Comparison of ENCODE assay signal across 8 mouse cellular contexts in the genomic region with DNA sequence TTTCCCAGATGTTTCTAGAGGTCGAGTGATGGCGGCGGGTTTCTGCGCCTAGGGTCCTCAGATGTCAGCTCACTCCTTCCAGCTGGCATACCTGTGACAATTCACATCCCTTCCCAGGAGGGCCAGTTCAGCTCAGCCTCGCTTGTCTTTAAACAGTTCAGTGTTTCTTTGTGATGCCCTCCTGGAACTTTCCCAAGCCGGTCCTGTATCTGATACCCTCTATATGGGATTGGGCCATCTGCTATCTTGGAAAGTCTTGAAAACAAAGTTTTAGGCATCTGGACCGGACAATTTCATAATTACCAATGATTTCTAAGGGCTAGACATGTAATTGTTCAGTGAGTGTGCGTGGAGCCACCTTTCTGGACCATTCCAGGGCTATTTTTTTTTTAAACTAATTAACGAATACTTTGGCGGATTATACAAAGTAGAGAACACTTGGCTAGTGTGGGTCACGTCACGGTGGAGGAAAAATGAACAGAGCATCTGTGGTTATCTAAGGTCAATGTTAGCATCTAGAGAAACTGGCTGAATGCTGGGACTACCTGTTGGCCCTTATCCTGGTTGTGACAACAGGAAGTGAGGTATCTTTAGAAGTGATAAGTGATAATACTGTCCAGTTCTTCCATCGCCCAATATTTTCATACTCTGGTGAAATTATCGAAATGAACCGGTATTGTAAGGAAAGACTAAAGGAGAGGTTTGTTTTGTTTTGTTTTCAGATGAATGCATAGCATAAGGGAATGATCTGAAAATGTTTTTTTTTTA. TPM values are rescaled to one million over a fixed set of nuclear protein-coding genes. Genes with fewer than 3 reads are reported as not detected.
DNase-seq lines count a peak whose midpoint lies in the region; ATAC-seq and TF ChIP-seq lines count a peak whose summit lies in the region.

No protein-coding gene starts in this region.

- H3K4me3 ChIP-seq in heart, embryonic 10.5 days, result peak overlapping the region; percentile 92
- peak overlapping the region; percentile 94 for H3K4me3 ChIP-seq in ES-Bruce4 (ENCODE audit: low read depth, low read length)
- peak overlapping the region; percentile 96 for H3K4me3 ChIP-seq in heart, postnatal 0 days (ENCODE audit: low read depth, low read length)

- no peak; the same call in 1 of the 2 replicates for ATAC-seq in heart, postnatal 0 days (ENCODE audit: insufficient read depth, low read depth)
- ATAC-seq in megakaryocyte progenitor cell, adult 5-6 weeks (replicated peaks; ENCODE audit: poor library complexity), result 0 out of 2 replicates have a peak, but pooled peaks have one; percentile 4
- no peak for ATAC-seq in frontal cortex, adult (ENCODE audit: low TSS enrichment)

- TF ChIP-seq EP300 in ES-Bruce4 (IDR thresholded peaks at IDR 0.05; ENCODE audit: insufficient read depth, low read depth, low read length), result no peak
- TF ChIP-seq EP300 in heart, postnatal 0 days (IDR thresholded peaks at IDR 0.05; ENCODE audit: low read depth), result no peak

- DNase-seq in heart, embryonic 10.5 days (ENCODE audit: low spot score), result no peak
- no peak for DNase-seq in heart, adult 8-10 months (ENCODE audit: low spot score)
- no peak for DNase-seq in heart, postnatal 0 days (ENCODE audit: low spot score)
- no peak for DNase-seq in T-cell, adult 2 months (ENCODE audit: low spot score)
- DNase-seq in spleen, postnatal 10 days (ENCODE audit: low spot score in 2 of 2), result no peak

- no peak for TF ChIP-seq POLR2A in ES-Bruce4 (IDR thresholded peaks at IDR 0.05; ENCODE audit: insufficient read depth, low read length)

- peak overlapping the region; percentile 82 for H3K4me2 ChIP-seq in heart, postnatal 0 days (ENCODE audit: low read depth, low read length)

- WGBS in heart, embryonic 10.5 days, result 24% methylated on average over 15 of the region's 15 CpGs
- WGBS in heart, postnatal 0 days, result 23% methylated on average over 15 of the region's 15 CpGs

- H3K27me3 ChIP-seq in heart, embryonic 10.5 days (ENCODE audit: insufficient read depth, poor library complexity, severe bottlenecking), result no peaks in the 10 kb centered on the region
- H3K27me3 ChIP-seq in ES-Bruce4 (ENCODE audit: control insufficient read depth, insufficient read depth, low read length, poor library complexity, severe bottlenecking), result no peaks in the 10 kb centered on the region
- no peaks in the 10 kb centered on the region for H3K27me3 ChIP-seq in heart, postnatal 0 days (ENCODE audit: control insufficient read depth, insufficient read depth, low read length)

- peak overlapping the region; percentile 100 for H3K27ac ChIP-seq in heart, embryonic 10.5 days
- H3K27ac ChIP-seq in ES-Bruce4 (ENCODE audit: insufficient read depth, low read length), result peak overlapping the region; percentile 71
- H3K27ac ChIP-seq in heart, postnatal 0 days (ENCODE audit: low read depth), result peak overlapping the region; percentile 97

- no peak for TF ChIP-seq CTCF in ES-Bruce4 (IDR thresholded peaks at IDR 0.05; ENCODE audit: low read depth, low read length)
- no peak for TF ChIP-seq CTCF in heart, postnatal 0 days (IDR thresholded peaks at IDR 0.05; ENCODE audit: low read depth)

- H3K4me1 ChIP-seq in heart, embryonic 10.5 days, result peaks cover 17% of the 10 kb centered on the region; the same call in 1 of the 2 replicates
- peaks cover 2% of the 10 kb centered on the region for H3K4me1 ChIP-seq in ES-Bruce4 (ENCODE audit: control insufficient read depth, insufficient read depth, low read length)
- peaks cover 8% of the 10 kb centered on the region; the same call in 1 of the 2 replicates for H3K4me1 ChIP-seq in heart, postnatal 0 days (ENCODE audit: control insufficient read depth, insufficient read depth)

- peaks cover 16% of the 10 kb centered on the region for H3K36me3 ChIP-seq in heart, embryonic 10.5 days
- peaks cover 14% of the 10 kb centered on the region for H3K36me3 ChIP-seq in ES-Bruce4 (ENCODE audit: control insufficient read depth, insufficient read depth, low read length, poor library complexity, severe bottlenecking)
- H3K36me3 ChIP-seq in heart, postnatal 0 days (replicated peaks; ENCODE audit: control insufficient read depth, insufficient read depth, low read length), result peaks cover 15% of the 10 kb centered on the region; the same call in 1 of the 2 replicates

- peak overlapping the region; percentile 98 for H3K9ac ChIP-seq in ES-Bruce4 (ENCODE audit: low read depth, poor library complexity, severe bottlenecking)
- peak overlapping the region; percentile 99 for H3K9ac ChIP-seq in heart, postnatal 0 days (replicated peaks; ENCODE audit: low read depth, low read length)

- H3K9me3 ChIP-seq in heart, embryonic 10.5 days, result no peaks in the 10 kb centered on the region
- H3K9me3 ChIP-seq in ES-Bruce4 (replicated peaks; ENCODE audit: control insufficient read depth, insufficient read depth, low read length, poor library complexity, severe bottlenecking), result no peaks in the 10 kb centered on the region
- H3K9me3 ChIP-seq in heart, postnatal 0 days (replicated peaks; ENCODE audit: control insufficient read depth, low read length), result no peaks in the 10 kb centered on the region

RNA-seq across cellular contexts. Expression of a gene that starts 0.4 kb away (rescaled TPM):
- polyA plus RNA-seq in heart, embryonic 10.5 days (2016; fragmentation: Nextera tagmentation; extraction: Ambion mirVana), result 191 and 259 TPM in 2 replicates
- total RNA-seq in heart, adult 8-10 months (2022), result 10 to 100 TPM; 34.8 to 44.8 (median 41.2) TPM
- 159 and 181 TPM in 2 replicates for polyA plus RNA-seq in ES-Bruce4 (2011; ENCODE audit: insufficient read depth, insufficient read length, low read depth, missing spikeins)
- 53.6 and 96.9 TPM in 2 replicates for total RNA-seq in heart, postnatal 0 days (2014; rRNA removed; ENCODE audit: low replicate concordance)
- 115 and 126 TPM in 2 replicates for polyA plus RNA-seq in heart, postnatal 0 days (2015; fragmentation: Nextera tagmentation; extraction: Ambion mirVana)
- 95.7 and 108 TPM in 2 replicates for total RNA-seq in megakaryocyte progenitor cell, adult 5-6 weeks (2015)
- 161 and 260 TPM in 2 replicates for total RNA-seq in megakaryocyte progenitor cell, adult 5-6 weeks (2017)

RNA-seq across cellular contexts. Expression of a gene that starts 12.7 kb away (rescaled TPM):
- 0.68 and 1.6 TPM in 2 replicates for polyA plus RNA-seq in heart, embryonic 10.5 days (2016; fragmentation: Nextera tagmentation; extraction: Ambion mirVana)
- total RNA-seq in heart, adult 8-10 months (2022), result 10 to 100 TPM; 26.5 to 44.5 (median 31.0) TPM
- 0.19 TPM in 1 of 2 replicates, not detected in the other for polyA plus RNA-seq in ES-Bruce4 (2011; ENCODE audit: insufficient read depth, insufficient read length, low read depth, missing spikeins)
- total RNA-seq in heart, postnatal 0 days (2014; rRNA removed; ENCODE audit: low replicate concordance), result 4.5 and 5.7 TPM in 2 replicates
- polyA plus RNA-seq in heart, postnatal 0 days (2015; fragmentation: Nextera tagmentation; extraction: Ambion mirVana), result 6.9 and 7.9 TPM in 2 replicates
- not detected in 2 replicates for total RNA-seq in megakaryocyte progenitor cell, adult 5-6 weeks (2015)
- not detected in 2 replicates for total RNA-seq in megakaryocyte progenitor cell, adult 5-6 weeks (2017)

RNA-seq across cellular contexts. Expression of a gene that starts 53.8 kb away (rescaled TPM):
- polyA plus RNA-seq in heart, embryonic 10.5 days (2016; fragmentation: Nextera tagmentation; extraction: Ambion mirVana), result not detected in 2 replicates
- total RNA-seq in heart, adult 8-10 months (2022), result not detected
- not detected in 2 replicates for polyA plus RNA-seq in ES-Bruce4 (2011; ENCODE audit: insufficient read depth, insufficient read length, low read depth, missing spikeins)
- not detected in 2 replicates for total RNA-seq in heart, postnatal 0 days (2014; rRNA removed; ENCODE audit: low replicate concordance)
- polyA plus RNA-seq in heart, postnatal 0 days (2015; fragmentation: Nextera tagmentation; extraction: Ambion mirVana), result not detected in 2 replicates
- total RNA-seq in megakaryocyte progenitor cell, adult 5-6 weeks (2015), result not detected in 2 replicates
- not detected in 2 replicates for total RNA-seq in megakaryocyte progenitor cell, adult 5-6 weeks (2017)
